Mouse (Mus musculus) CH12.LX (cell line): Measurements from ENCODE around the gene Pcnx. TPM values are rescaled to one million over a fixed set of nuclear protein-coding genes. Genes with fewer than 3 reads are reported as not detected.

ENCODE experiments used
- DNase-seq: peaks from one replicate; pipeline ENCODE4 v3.0.0-alpha.2; 2013; ENCODE audit errors: extremely low read depth
- H3K27ac ChIP-seq: 2 replicates; pipeline ENCODE4 v1.5.1; 2012; ENCODE audit warnings: low read depth, mild to moderate bottlenecking, control low read depth, moderate library complexity; ENCODE audit not compliant: insufficient read depth
- H3K27me3 ChIP-seq: replicated peaks from 2 replicates; pipeline ENCODE3; 2012; ENCODE audit warnings: inconsistent platforms
- H3K36me3 ChIP-seq, 2 experiments: replicated peaks in 1 of 2; 2 replicates each; pipeline versions ENCODE3 to v1.6.1; 2012; ENCODE audit warnings: inconsistent platforms in 1 of 2, low read length in 1 of 2, mild to moderate bottlenecking in 1 of 2, mixed read lengths in 1 of 2, moderate library complexity in 1 of 2; ENCODE audit not compliant: control insufficient read depth in 1 of 2, insufficient read depth in 1 of 2
- H3K4me1 ChIP-seq, 2 experiments: 2 replicates each; pipeline ENCODE4 v1.6.1; 2012; ENCODE audit warnings: inconsistent platforms in 1 of 2, moderate library complexity in 1 of 2; ENCODE audit not compliant: insufficient read depth in 2 of 2, control insufficient read depth in 1 of 2
- H3K4me2 ChIP-seq: 2 replicates; pipeline ENCODE4 v1.6.1; 2012; ENCODE audit warnings: low read depth, mild to moderate bottlenecking, control low read depth; ENCODE audit not compliant: poor library complexity, insufficient read depth, severe bottlenecking
- H3K4me3 ChIP-seq, 3 experiments: fragments of 150-350 bp in 1 of 3; sonication (generic) in 1 of 3; replicated peaks in 1 of 3; 2 replicates each; pipeline versions ENCODE3 to v1.5.1; 2011 to 2012; ENCODE audit warnings: low read depth in 2 of 3, low read length in 2 of 3, mild to moderate bottlenecking in 2 of 3, moderate library complexity in 2 of 3, control low read depth in 1 of 3, improper control_type of control experiment in 1 of 3, inconsistent platforms in 1 of 3, mixed read lengths in 1 of 3; ENCODE audit not compliant: poor library complexity in 1 of 3
- H3K79me2 ChIP-seq: replicated peaks from 2 replicates; pipeline ENCODE4 v1.6.1; 2012; ENCODE audit warnings: mild to moderate bottlenecking, moderate library complexity; ENCODE audit not compliant: control insufficient read depth, poor library complexity, insufficient read depth, severe bottlenecking; ENCODE audit errors: extremely low read depth
- H3K9ac ChIP-seq: 2 replicates; pipeline ENCODE4 v1.6.1; 2012; ENCODE audit warnings: low read depth, mild to moderate bottlenecking, control low read depth, moderate library complexity; ENCODE audit not compliant: insufficient read depth
- H3K9me3 ChIP-seq: replicated peaks from 2 replicates; pipeline ENCODE3; 2012; ENCODE audit warnings: low read length, inconsistent platforms, mixed read lengths
- BHLHE40 ChIP-seq: IDR thresholded peaks from 2 replicates; pipeline ENCODE4 v1.6.1; 2011; ENCODE audit warnings: mild to moderate bottlenecking, low read depth, low read length, improper control_type of control experiment
- CHD1 ChIP-seq: IDR thresholded peaks from 2 replicates; pipeline ENCODE4 v1.6.1; 2012; ENCODE audit warnings: low read depth, low read length, improper control_type of control experiment, inconsistent platforms
- CHD2 ChIP-seq: IDR thresholded peaks from 2 replicates; pipeline ENCODE4 v1.6.1; 2011; ENCODE audit warnings: low read length, improper control_type of control experiment
- CTCF ChIP-seq, 2 experiments: IDR thresholded peaks in 1 of 2; conservative IDR thresholded peaks in 1 of 2; 2 replicates each; pipeline ENCODE4 v1.5.1; 2011 to 2012; ENCODE audit warnings: low read depth in 2 of 2, low read length in 2 of 2, improper control_type of control experiment in 1 of 2, inconsistent platforms in 1 of 2, mild to moderate bottlenecking in 1 of 2, moderate library complexity in 1 of 2
- E2F4 ChIP-seq: IDR thresholded peaks from 2 replicates; pipeline ENCODE4 v1.6.1; 2011; ENCODE audit warnings: low read depth, low read length, improper control_type of control experiment; ENCODE audit not compliant: insufficient replicate concordance
- ELF1 ChIP-seq: IDR thresholded peaks from 2 replicates; pipeline ENCODE4 v1.6.1; 2014; ENCODE audit warnings: low read depth, mild to moderate bottlenecking, inconsistent platforms, low read length, improper control_type of control experiment
- EP300 ChIP-seq: IDR thresholded peaks from 2 replicates; pipeline ENCODE4 v1.6.1; 2011; ENCODE audit warnings: low read length, improper control_type of control experiment
- ETS1 ChIP-seq: conservative IDR thresholded peaks from 2 replicates; pipeline ENCODE4 v1.6.1; 2012; ENCODE audit warnings: low read depth, mild to moderate bottlenecking, inconsistent platforms, low read length, improper control_type of control experiment, moderate library complexity
- GABPA ChIP-seq: IDR thresholded peaks from 2 replicates; pipeline ENCODE4 v1.6.1; 2012; ENCODE audit warnings: low read depth, low read length, improper control_type of control experiment, inconsistent platforms; ENCODE audit not compliant: insufficient replicate concordance
- HCFC1 ChIP-seq: IDR thresholded peaks from 2 replicates; pipeline ENCODE4 v1.6.1; 2012; ENCODE audit warnings: low read depth, mild to moderate bottlenecking, inconsistent platforms, low read length, improper control_type of control experiment
- IRF4 ChIP-seq: IDR thresholded peaks from 2 replicates; pipeline ENCODE4 v1.6.1; 2014; ENCODE audit warnings: low read depth, mild to moderate bottlenecking, inconsistent platforms, low read length, improper control_type of control experiment
- JUN ChIP-seq: IDR thresholded peaks from 2 replicates; pipeline ENCODE4 v1.6.1; 2011; ENCODE audit warnings: low read depth, mild to moderate bottlenecking, low read length, improper control_type of control experiment, moderate library complexity; ENCODE audit not compliant: insufficient read depth
- JUND ChIP-seq: conservative IDR thresholded peaks from 2 replicates; pipeline ENCODE4 v1.6.1; 2011; ENCODE audit warnings: low read depth, low read length, improper control_type of control experiment
- KAT2A ChIP-seq: IDR thresholded peaks from 2 replicates; pipeline ENCODE4 v1.6.1; 2012; ENCODE audit warnings: low read length, improper control_type of control experiment, inconsistent platforms; ENCODE audit not compliant: insufficient replicate concordance
- MAFK ChIP-seq: IDR thresholded peaks from 2 replicates; pipeline ENCODE4 v1.6.1; 2011; ENCODE audit warnings: low read length, improper control_type of control experiment; ENCODE audit not compliant: insufficient replicate concordance
- MAX ChIP-seq: IDR thresholded peaks from 2 replicates; pipeline ENCODE4 v1.6.1; 2011; ENCODE audit warnings: low read length, improper control_type of control experiment
- MAZ ChIP-seq: IDR thresholded peaks from 2 replicates; pipeline ENCODE4 v1.6.1; 2012; ENCODE audit warnings: low read depth, mild to moderate bottlenecking, inconsistent platforms, low read length, improper control_type of control experiment, moderate library complexity
- MEF2A ChIP-seq: IDR thresholded peaks from 2 replicates; pipeline ENCODE4 v1.6.1; 2014; ENCODE audit warnings: low read depth, mild to moderate bottlenecking, inconsistent platforms, low read length, improper control_type of control experiment, borderline replicate concordance
- MXI1 ChIP-seq: IDR thresholded peaks from 2 replicates; pipeline ENCODE4 v1.6.1; 2011; ENCODE audit warnings: mild to moderate bottlenecking, low read depth, low read length, improper control_type of control experiment
- MYC ChIP-seq: IDR thresholded peaks from 2 replicates; pipeline ENCODE4 v1.6.1; 2011; ENCODE audit warnings: low read depth, mild to moderate bottlenecking, improper control_type of control experiment, low read length
- NELFE ChIP-seq: IDR thresholded peaks from 2 replicates; pipeline ENCODE4 v1.6.1; 2011; ENCODE audit warnings: low read depth, low read length, improper control_type of control experiment
- NRF1 ChIP-seq: IDR thresholded peaks from 2 replicates; pipeline ENCODE4 v1.6.1; 2014; ENCODE audit warnings: low read depth, mild to moderate bottlenecking, inconsistent platforms, low read length, improper control_type of control experiment, moderate library complexity
- PAX5 ChIP-seq: IDR thresholded peaks from 2 replicates; pipeline ENCODE4 v1.6.1; 2012; ENCODE audit warnings: low read length, inconsistent platforms, mixed read lengths
- POLR2A ChIP-seq: IDR thresholded peaks from 2 replicates; pipeline ENCODE4 v1.6.1; 2011; ENCODE audit warnings: low read depth, mild to moderate bottlenecking, improper control_type of control experiment, low read length
- POLR2AphosphoS2 ChIP-seq: IDR thresholded peaks from 2 replicates; pipeline ENCODE4 v1.6.1; 2011; ENCODE audit warnings: low read depth, low read length, improper control_type of control experiment
- RAD21 ChIP-seq: IDR thresholded peaks from 2 replicates; pipeline ENCODE4 v1.6.1; 2011; ENCODE audit warnings: low read depth, mild to moderate bottlenecking, low read length, improper control_type of control experiment, moderate library complexity
- RCOR1 ChIP-seq: conservative IDR thresholded peaks from 2 replicates; pipeline ENCODE4 v1.6.1; 2012; ENCODE audit warnings: low read depth, mild to moderate bottlenecking, inconsistent platforms, low read length, improper control_type of control experiment
- SIN3A ChIP-seq: IDR thresholded peaks from 2 replicates; pipeline ENCODE4 v1.6.1; 2012; ENCODE audit warnings: low read length, improper control_type of control experiment, inconsistent platforms
- SMC3 ChIP-seq: IDR thresholded peaks from 2 replicates; pipeline ENCODE4 v1.6.1; 2011; ENCODE audit warnings: low read depth, low read length, improper control_type of control experiment
- TBP ChIP-seq: conservative IDR thresholded peaks from 2 replicates; pipeline ENCODE4 v1.6.1; 2011; ENCODE audit warnings: low read depth, low read length, improper control_type of control experiment
- TCF12 ChIP-seq: IDR thresholded peaks from 2 replicates; pipeline ENCODE4 v1.6.1; 2014; ENCODE audit warnings: low read depth, mild to moderate bottlenecking, inconsistent platforms, low read length, improper control_type of control experiment
- UBTF ChIP-seq: IDR thresholded peaks from 2 replicates; pipeline ENCODE4 v1.6.1; 2012; ENCODE audit warnings: low read depth, mild to moderate bottlenecking, inconsistent platforms, low read length, improper control_type of control experiment, moderate library complexity
- USF1 ChIP-seq: IDR thresholded peaks from 2 replicates; pipeline ENCODE4 v1.6.1; 2014; ENCODE audit warnings: low read depth, mild to moderate bottlenecking, inconsistent platforms, low read length, improper control_type of control experiment
- USF2 ChIP-seq: conservative IDR thresholded peaks from 2 replicates; pipeline ENCODE4 v1.6.1; 2011; ENCODE audit warnings: low read depth, low read length, improper control_type of control experiment
- ZC3H11A ChIP-seq: IDR thresholded peaks from 2 replicates; pipeline ENCODE4 v1.6.1; 2012; ENCODE audit warnings: low read depth, mild to moderate bottlenecking, inconsistent platforms, low read length, improper control_type of control experiment
- ZKSCAN1 ChIP-seq: IDR thresholded peaks from 2 replicates; pipeline ENCODE4 v1.6.1; 2012; ENCODE audit warnings: low read depth, inconsistent platforms, low read length, improper control_type of control experiment, borderline replicate concordance
- ZMIZ1 ChIP-seq: IDR thresholded peaks from 2 replicates; pipeline ENCODE4 v1.6.1; 2012; ENCODE audit warnings: low read depth, mild to moderate bottlenecking, inconsistent platforms, low read length, improper control_type of control experiment
- ZNF384 ChIP-seq: IDR thresholded peaks from 2 replicates; pipeline ENCODE4 v1.6.1; 2012; ENCODE audit warnings: low read depth, low read length, improper control_type of control experiment, inconsistent platforms
- dilution Hi-C: fragments of 300-500 bp; cut with MboI; formaldehyde crosslinking; loops from 2 replicates; pipeline ENCODE4 v1.14.3; 2020; ENCODE audit warnings: low sequenced_read_pairs; ENCODE audit not compliant: extremely low pct_unique_long_range_greater_than_20kb, extremely low pct_ligation_motif_present
- in situ Hi-C: fragments of 300-500 bp; cut with MboI; formaldehyde crosslinking; loops from 3 replicates; pipeline ENCODE4 v1.14.3; 2019; ENCODE audit warnings: low sequenced_read_pairs, low pct_ligation_motif_present, low pct_unique_long_range_greater_than_20kb, mixed read lengths
- polyA plus RNA-seq: library from polyadenylated mRNA; unstranded; fragments of >175 nt; gene quantifications from 2 replicates; pipeline ENCODE4 v1.2.1, GENCODE M21; 2012; ENCODE audit warnings: low read depth; ENCODE audit not compliant: insufficient read length
- total RNA-seq, 2 experiments: library from RNA; depleted of rRNA; stranded (reverse); fragments of 300-350 nt in 1 of 2; fragments of >200 nt in 1 of 2; gene quantifications; 2 replicates each; pipeline ENCODE4 v1.2.3; 2012 to 2014

The Pcnx gene
- total and polyA plus RNA-seq, 3 experiments = 16.2 to 89.1 (median 68.2) TPM

GRCm38 (mm10) chr12:81853543-81853942 is 6.3 kb upstream of the Pcnx start:
- Histone ChIP-seq H3K4me2 (peak overlapping the region; percentile 91), H3K27ac (peak overlapping the region; percentile 60), H3K36me3 (no peaks in the 10 kb centered on the region), H3K9me3 (no peaks in the 10 kb centered on the region), H3K9ac (peak overlapping the region; percentile 41), H3K4me3 (peak overlapping the region; percentile 26 to 31 (median 27)), H3K4me1 (peaks cover 10 to 39% of the 10 kb centered on the region in 2 experiments), H3K79me2 (no peaks in the 10 kb centered on the region), H3K27me3 (no peaks in the 10 kb centered on the region)
- peak; percentile 32 for DNase-seq
- TF ChIP-seq SMC3 (peak; percentile 40; the same call in 1 of the 2 replicates), E2F4 (no peak), CHD2 (no peak), BHLHE40 (peak; percentile 62), ZKSCAN1 (no peak), IRF4 (peak; percentile 82), SIN3A (no peak; the same call in 1 of the 2 replicates), MYC (no peak), UBTF (no peak), TBP (no peak), MAZ (peak; percentile 50; the same call in 1 of the 2 replicates), MAX (0 out of 2 replicates have a peak, but pooled peaks have one; percentile 40), JUND (0 out of 2 replicates have a peak, but pooled peaks have one; percentile 10), PAX5 (no peak), HCFC1 (peak; percentile 18; the same call in 1 of the 2 replicates), MEF2A (peak; percentile 84; the same call in 1 of the 2 replicates), TCF12 (peak; percentile 35; the same call in 1 of the 2 replicates), RCOR1 (peak; percentile 66; the same call in 1 of the 2 replicates), ZNF384 (no peak), USF2 (no peak), ZMIZ1 (no peak), NELFE (0 out of 2 replicates have a peak, but pooled peaks have one; percentile 16), POLR2A (no peak), EP300 (peak; percentile 61), MAFK (peak; percentile 50; the same call in 1 of the 2 replicates), POLR2AphosphoS2 (no peak), KAT2A (no peak), CTCF (conservative IDR thresholded peaks at IDR 0.05 in 1 of 2, IDR thresholded peaks at IDR 0.05 in 1 of 2; ENCODE audit: low read depth in 2 of 2, low read length in 2 of 2) (no peak; a peak in 1 of 4 replicates), USF1 (no peak), MXI1 (no peak), NRF1 (no peak), CHD1 (no peak), RAD21 (0 out of 2 replicates have a peak, but pooled peaks have one; percentile 40), ELF1 (no peak), JUN (0 out of 2 replicates have a peak, but pooled peaks have one; percentile 30), ETS1 (peak; percentile 58; the same call in 1 of the 2 replicates), GABPA (no peak), ZC3H11A (no peak)
- dilution Hi-C loops (no loop called here), in situ Hi-C loops (no loop called here)
